Mouse (Mus musculus): ENCODE data around the gene Notch2.

DNA sequence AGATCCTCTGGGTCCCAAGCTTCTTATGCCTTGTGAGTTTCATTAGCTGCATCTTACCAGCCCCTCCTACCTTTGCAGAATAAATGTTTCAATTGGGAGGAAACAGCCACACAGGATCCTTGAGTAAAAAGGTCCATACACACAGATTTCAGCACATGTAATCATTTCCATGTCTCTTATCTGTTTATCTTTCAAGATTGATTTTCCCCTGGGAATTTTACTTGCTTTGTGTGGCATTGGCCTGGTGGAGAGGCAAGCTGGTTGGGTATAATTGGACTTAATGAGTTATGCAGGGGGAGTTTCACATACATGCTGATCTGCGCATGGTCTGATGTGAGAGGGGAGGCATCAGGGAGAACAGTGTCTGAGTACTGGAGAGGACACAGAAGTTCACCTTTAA lies 36.3 kb downstream of the Notch2 start:
- TF ChIP-seq ELF1 (IDR thresholded peaks at IDR 0.05; ENCODE audit: low read depth, low read length) (no peak), TBP (conservative IDR thresholded peaks at IDR 0.05; ENCODE audit: low read depth, low read length) (no peak), CHD1 (IDR thresholded peaks at IDR 0.05; ENCODE audit: low read depth, low read length) (no peak), EP300 (IDR thresholded peaks at IDR 0.05; ENCODE audit: low read length) (no peak), POLR2A (IDR thresholded peaks at IDR 0.05; ENCODE audit: low read depth, low read length) (no peak), ZKSCAN1 (IDR thresholded peaks at IDR 0.05; ENCODE audit: borderline replicate concordance, low read depth, low read length) (no peak), CTCF (conservative IDR thresholded peaks at IDR 0.05 in 1 of 2, IDR thresholded peaks at IDR 0.05 in 1 of 2; ENCODE audit: low read depth in 2 of 2, low read length in 2 of 2) (no peak)

Measured in CH12.LX (cell line).